Comparison of ENCODE assay signal across 9 mouse cellular contexts in genomic region chr4:148008412-148008811, GRCm38 (mm10). TPM values are rescaled to one million over a fixed set of nuclear protein-coding genes. Genes with fewer than 3 reads are reported as not detected.
A peak's percentile ranks its signal among the peaks of the same experiment; 100 is the strongest.
DNase-seq lines count a peak whose midpoint lies in the region; ATAC-seq and TF ChIP-seq lines count a peak whose summit lies in the region.
"Had no signal": no experiment of that assay in that cellular context is flagged by ENCODE, and none has a peak within 500 bp of the region (broad histone marks: within the 10 kb centered on the region; RNA-seq: fewer than 3 reads in every experiment).

No protein-coding gene starts in this region.

- no peaks in the 10 kb centered on the region for H3K4me1 ChIP-seq in hindbrain, embryonic 16.5 days (ENCODE audit: control insufficient read depth, insufficient read depth, low read depth, low read length)
- H3K4me1 ChIP-seq in hindbrain, embryonic 13.5 days (replicated peaks) = no peaks in the 10 kb centered on the region
- no peaks in the 10 kb centered on the region for H3K4me1 ChIP-seq in ES-Bruce4 (ENCODE audit: control insufficient read depth, insufficient read depth, low read length)

- H3K4me2 ChIP-seq in hindbrain, embryonic 16.5 days (ENCODE audit: low read length) = no peak overlapping the region
- H3K4me2 ChIP-seq in hindbrain, embryonic 13.5 days = no peak overlapping the region

- 0 out of 2 replicates have a peak, but pooled peaks have one; percentile 28 for ATAC-seq in hindbrain, embryonic 16.5 days
- ATAC-seq in hindbrain, embryonic 13.5 days (ENCODE audit: low FRiP score) = no peak
- ATAC-seq in erythroid progenitor cell, adult 5-6 weeks (replicated peaks; ENCODE audit: low FRiP score, poor library complexity, severe bottlenecking) = no peak

- no peak for TF ChIP-seq EP300 in ES-Bruce4 (IDR thresholded peaks at IDR 0.05; ENCODE audit: insufficient read depth, low read depth, low read length)

- no peak overlapping the region for H3K4me3 ChIP-seq in hindbrain, embryonic 16.5 days (ENCODE audit: low read length)
- H3K4me3 ChIP-seq in hindbrain, embryonic 13.5 days = no peak overlapping the region
- no peak overlapping the region for H3K4me3 ChIP-seq in ES-Bruce4 (ENCODE audit: low read depth, low read length)

- no peaks in the 10 kb centered on the region for H3K27me3 ChIP-seq in hindbrain, embryonic 16.5 days (replicated peaks; ENCODE audit: control insufficient read depth, insufficient read depth, low read length)
- no peaks in the 10 kb centered on the region for H3K27me3 ChIP-seq in hindbrain, embryonic 13.5 days
- no peaks in the 10 kb centered on the region for H3K27me3 ChIP-seq in ES-Bruce4 (ENCODE audit: control insufficient read depth, insufficient read depth, low read length, poor library complexity, severe bottlenecking)

- no peak for TF ChIP-seq POLR2A in ES-Bruce4 (IDR thresholded peaks at IDR 0.05; ENCODE audit: insufficient read depth, low read length)

- 80% methylated on average over 4 of the region's 4 CpGs for WGBS in hindbrain, embryonic 16.5 days
- WGBS in hindbrain, embryonic 13.5 days = 80% methylated on average over 4 of the region's 4 CpGs

- intact Hi-C loops in left cerebral cortex, postnatal 10 days (cut with DNase I) = loop anchor here (5.0 kb wide), 1 partner anchor 46 kb away; no protein-coding TSS in a partner anchor

- H3K27ac ChIP-seq in hindbrain, embryonic 16.5 days (ENCODE audit: low read depth, low read length) = no peak overlapping the region
- no peak overlapping the region for H3K27ac ChIP-seq in hindbrain, embryonic 13.5 days
- H3K27ac ChIP-seq in ES-Bruce4 (ENCODE audit: insufficient read depth, low read length) = no peak overlapping the region

- H3K9me3 ChIP-seq in hindbrain, embryonic 16.5 days (ENCODE audit: control insufficient read depth, low read length) = no peaks in the 10 kb centered on the region
- no peaks in the 10 kb centered on the region for H3K9me3 ChIP-seq in hindbrain, embryonic 13.5 days
- H3K9me3 ChIP-seq in ES-Bruce4 (replicated peaks; ENCODE audit: control insufficient read depth, insufficient read depth, low read length, poor library complexity, severe bottlenecking) = no peaks in the 10 kb centered on the region

- DNase-seq in brain, adult 2 months (ENCODE audit: low read depth, low spot score) = peak; percentile 72
- DNase-seq in heart, postnatal 4 days = peak; percentile 81
- DNase-seq in left cerebral cortex, postnatal 10 days (ENCODE audit: extremely low spot score in 1 of 2, low spot score in 2 of 2) = peak; percentile 35 to 75
- peak; percentile 31 for DNase-seq in ovary, postnatal 36 days (ENCODE audit: low spot score)

- H3K9ac ChIP-seq in hindbrain, embryonic 16.5 days (ENCODE audit: low read depth, low read length) = no peak overlapping the region
- no peak overlapping the region for H3K9ac ChIP-seq in hindbrain, embryonic 13.5 days
- H3K9ac ChIP-seq in ES-Bruce4 (ENCODE audit: low read depth, poor library complexity, severe bottlenecking) = no peak overlapping the region

- peaks cover 90% of the 10 kb centered on the region for H3K36me3 ChIP-seq in hindbrain, embryonic 16.5 days (ENCODE audit: control insufficient read depth, insufficient read depth, low read length)
- H3K36me3 ChIP-seq in hindbrain, embryonic 13.5 days = peaks cover 100% of the 10 kb centered on the region
- H3K36me3 ChIP-seq in ES-Bruce4 (ENCODE audit: control insufficient read depth, insufficient read depth, low read length, poor library complexity, severe bottlenecking) = peaks cover 49% of the 10 kb centered on the region

- peak; percentile 68 for TF ChIP-seq CTCF in ES-Bruce4 (IDR thresholded peaks at IDR 0.05; ENCODE audit: low read depth, low read length)

RNA-seq across cellular contexts. Expression of gene Nppa, which starts 7.9 kb away (rescaled TPM):
- polyA plus RNA-seq in hindbrain, embryonic 16.5 days (2015; fragmentation: Nextera tagmentation; extraction: Ambion mirVana) = 1.2 and 1.6 TPM in 2 replicates
- polyA plus RNA-seq in hindbrain, embryonic 13.5 days (2015; fragmentation: Nextera tagmentation; extraction: Ambion mirVana) = 3.9 and 5.2 TPM in 2 replicates
- polyA plus RNA-seq in ES-Bruce4 (2011; ENCODE audit: insufficient read depth, insufficient read length, low read depth, missing spikeins) = not detected in 2 replicates
- total RNA-seq in heart, postnatal 4 days (2021) = 1,000 to 10,000 TPM; 1,585 to 1,953 TPM
- 1 to 10 TPM in 1 of 2 experiments, under 1 TPM in 1; 0.97 to 1.6 TPM for total RNA-seq in left cerebral cortex, postnatal 10 days (2021)
- total RNA-seq in erythroid progenitor cell, adult 5-6 weeks (2015; ENCODE audit: low replicate concordance) = not detected in 2 replicates
- total RNA-seq in erythroid progenitor cell, adult 5-6 weeks (2017; ENCODE audit: low replicate concordance) = not detected in 2 replicates

RNA-seq across cellular contexts. Expression of gene Nppb, which starts 22.8 kb away (rescaled TPM):
- 0.20 and 0.21 TPM in 2 replicates for polyA plus RNA-seq in hindbrain, embryonic 16.5 days (2015; fragmentation: Nextera tagmentation; extraction: Ambion mirVana)
- 0.30 TPM in 1 of 2 replicates, not detected in the other for polyA plus RNA-seq in hindbrain, embryonic 13.5 days (2015; fragmentation: Nextera tagmentation; extraction: Ambion mirVana)
- polyA plus RNA-seq in ES-Bruce4 (2011; ENCODE audit: insufficient read depth, insufficient read length, low read depth, missing spikeins) = 0.87 and 2.1 TPM in 2 replicates
- total RNA-seq in heart, postnatal 4 days (2021) = 100 to 1,000 TPM; 736 to 787 TPM
- not detected for total RNA-seq in left cerebral cortex, postnatal 10 days (2021)
- not detected in 2 replicates for total RNA-seq in erythroid progenitor cell, adult 5-6 weeks (2015; ENCODE audit: low replicate concordance)
- not detected in 2 replicates for total RNA-seq in erythroid progenitor cell, adult 5-6 weeks (2017; ENCODE audit: low replicate concordance)
- polyA plus RNA-seq: large intestine, adult 2 months had no signal

RNA-seq across cellular contexts. Expression of gene Clcn6, which starts 30.2 kb away (rescaled TPM):
- 29.9 and 33.5 TPM in 2 replicates for polyA plus RNA-seq in hindbrain, embryonic 16.5 days (2015; fragmentation: Nextera tagmentation; extraction: Ambion mirVana)
- 30.7 and 32.8 TPM in 2 replicates for polyA plus RNA-seq in hindbrain, embryonic 13.5 days (2015; fragmentation: Nextera tagmentation; extraction: Ambion mirVana)
- polyA plus RNA-seq in ES-Bruce4 (2011; ENCODE audit: insufficient read depth, insufficient read length, low read depth, missing spikeins) = 13.7 and 16.7 TPM in 2 replicates
- 10 to 100 TPM; 15.8 to 16.3 TPM for total RNA-seq in heart, postnatal 4 days (2021)
- 10 to 100 TPM; 66.8 to 69.0 TPM for total RNA-seq in left cerebral cortex, postnatal 10 days (2021)
- 1.3 and 2.5 TPM in 2 replicates for total RNA-seq in erythroid progenitor cell, adult 5-6 weeks (2015; ENCODE audit: low replicate concordance)
- 1.7 and 2.7 TPM in 2 replicates for total RNA-seq in erythroid progenitor cell, adult 5-6 weeks (2017; ENCODE audit: low replicate concordance)

RNA-seq across cellular contexts. Expression of gene Mthfr, which starts 30.5 kb away (rescaled TPM):
- polyA plus RNA-seq in hindbrain, embryonic 16.5 days (2015; fragmentation: Nextera tagmentation; extraction: Ambion mirVana) = 16.5 and 18.5 TPM in 2 replicates
- 22.1 and 22.3 TPM in 2 replicates for polyA plus RNA-seq in hindbrain, embryonic 13.5 days (2015; fragmentation: Nextera tagmentation; extraction: Ambion mirVana)
- 9.5 and 13.7 TPM in 2 replicates for polyA plus RNA-seq in ES-Bruce4 (2011; ENCODE audit: insufficient read depth, insufficient read length, low read depth, missing spikeins)
- 10 to 100 TPM; 14.1 to 14.3 TPM for total RNA-seq in heart, postnatal 4 days (2021)
- total RNA-seq in left cerebral cortex, postnatal 10 days (2021) = 10 to 100 TPM; 21.7 to 22.6 TPM
- total RNA-seq in erythroid progenitor cell, adult 5-6 weeks (2015; ENCODE audit: low replicate concordance) = 5.8 and 8.0 TPM in 2 replicates
- total RNA-seq in erythroid progenitor cell, adult 5-6 weeks (2017; ENCODE audit: low replicate concordance) = 2.0 and 7.1 TPM in 2 replicates

Comparison
In these comparisons a context has a peak if more than half of its experiments do, and no peak if none do; other contexts are left out.
1. DNase-seq: peak in every context shown above with its lines; median percentile 81 in heart, postnatal 4 days; 72 in brain, adult 2 months; 55 in left cerebral cortex, postnatal 10 days; 31 in ovary, postnatal 36 days.
2. RNA of gene Nppa, which starts 7.9 kb away (total RNA-seq): 1,585 to 1,953 TPM in heart, postnatal 4 days; 0.97 to 1.6 TPM in left cerebral cortex, postnatal 10 days and not detected in erythroid progenitor cell, adult 5-6 weeks; every median in the first group is over 100 times any median in the second.
3. RNA of gene Nppb, which starts 22.8 kb away (total RNA-seq): 736 to 787 TPM in heart, postnatal 4 days; not detected in left cerebral cortex, postnatal 10 days and not detected in erythroid progenitor cell, adult 5-6 weeks; every median in the first group is over 100 times any median in the second.
4. RNA of gene Clcn6, which starts 30.2 kb away (total RNA-seq): 66.8 to 69.0 TPM in left cerebral cortex, postnatal 10 days and 15.8 to 16.3 TPM in heart, postnatal 4 days; 1.3 to 2.7 TPM in erythroid progenitor cell, adult 5-6 weeks; every median in the first group is over 4 times any median in the second.